In the genomic region with DNA sequence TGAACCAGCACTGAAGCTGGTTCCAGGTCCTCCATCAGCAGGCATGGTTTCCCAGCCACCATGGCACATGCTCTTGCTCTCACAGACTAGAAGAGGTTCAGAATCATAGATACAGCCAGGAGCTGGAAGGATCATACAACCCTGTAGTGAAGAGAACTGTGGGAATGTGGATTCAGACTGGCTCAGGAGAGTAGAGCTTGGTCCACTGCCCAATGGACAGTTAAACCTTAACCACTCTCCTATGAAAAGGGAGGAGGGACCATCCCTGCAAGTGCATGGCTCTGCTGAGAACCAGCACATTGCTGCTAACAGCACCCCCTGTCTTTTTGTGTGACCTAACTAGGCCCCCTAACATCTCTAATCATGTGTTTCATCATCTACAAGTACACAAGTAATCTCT, we compare ENCODE assay signal across 12 mouse cellular contexts. TPM values are rescaled to one million over a fixed set of nuclear protein-coding genes. Genes with fewer than 3 reads are reported as not detected.
"Had no signal": no experiment of that assay in that cellular context is flagged by ENCODE, and none has a peak within 500 bp of the region (broad histone marks: within the 10 kb centered on the region; RNA-seq: fewer than 3 reads in every experiment).

No protein-coding gene starts in this region.

- H3K36me3 ChIP-seq: hindbrain, embryonic 15.5 days; limb, embryonic 10.5 days; midbrain, embryonic 13.5 days; neural tube, embryonic 15.5 days had no signal

- H3K4me1 ChIP-seq: hindbrain, embryonic 15.5 days; limb, embryonic 10.5 days; midbrain, embryonic 13.5 days; neural tube, embryonic 15.5 days had no signal

- H3K9ac ChIP-seq: hindbrain, embryonic 15.5 days; midbrain, embryonic 13.5 days; neural tube, embryonic 15.5 days had no signal

- H3K27me3 ChIP-seq: hindbrain, embryonic 15.5 days; midbrain, embryonic 13.5 days; neural tube, embryonic 15.5 days had no signal

- DNase-seq: lung, adult 18-20 months; thymus, adult 18-20 months; thymus, postnatal 25 days had no signal

- H3K4me3 ChIP-seq: hindbrain, embryonic 15.5 days; left cerebral cortex, adult 2 months; limb, embryonic 10.5 days; midbrain, embryonic 13.5 days; myocyte; neural tube, embryonic 15.5 days had no signal

- H3K9me3 ChIP-seq: hindbrain, embryonic 15.5 days; limb, embryonic 10.5 days; midbrain, embryonic 13.5 days; neural tube, embryonic 15.5 days had no signal

- H3K27ac ChIP-seq: hindbrain, embryonic 15.5 days; left cerebral cortex, adult 2 months; limb, embryonic 10.5 days; midbrain, embryonic 13.5 days; neural tube, embryonic 15.5 days had no signal

RNA-seq across cellular contexts. Expression of a gene that starts 50.0 kb away (rescaled TPM):
- total RNA-seq: layer of hippocampus, postnatal 25 days; left cerebral cortex, adult 2 months; left cerebral cortex, postnatal 14 days; megakaryocyte-erythroid progenitor cell, adult 5-6 weeks had no signal
- polyA plus RNA-seq: limb, embryonic 10.5 days had no signal
